Mouse (Mus musculus): ENCODE measurements around the gene Golph3. TPM values are rescaled to one million over a fixed set of nuclear protein-coding genes. Genes with fewer than 3 reads are reported as not detected.

The Golph3 gene
- polyA plus RNA-seq, 2 experiments: 35.2 to 58.4 TPM

DNA sequence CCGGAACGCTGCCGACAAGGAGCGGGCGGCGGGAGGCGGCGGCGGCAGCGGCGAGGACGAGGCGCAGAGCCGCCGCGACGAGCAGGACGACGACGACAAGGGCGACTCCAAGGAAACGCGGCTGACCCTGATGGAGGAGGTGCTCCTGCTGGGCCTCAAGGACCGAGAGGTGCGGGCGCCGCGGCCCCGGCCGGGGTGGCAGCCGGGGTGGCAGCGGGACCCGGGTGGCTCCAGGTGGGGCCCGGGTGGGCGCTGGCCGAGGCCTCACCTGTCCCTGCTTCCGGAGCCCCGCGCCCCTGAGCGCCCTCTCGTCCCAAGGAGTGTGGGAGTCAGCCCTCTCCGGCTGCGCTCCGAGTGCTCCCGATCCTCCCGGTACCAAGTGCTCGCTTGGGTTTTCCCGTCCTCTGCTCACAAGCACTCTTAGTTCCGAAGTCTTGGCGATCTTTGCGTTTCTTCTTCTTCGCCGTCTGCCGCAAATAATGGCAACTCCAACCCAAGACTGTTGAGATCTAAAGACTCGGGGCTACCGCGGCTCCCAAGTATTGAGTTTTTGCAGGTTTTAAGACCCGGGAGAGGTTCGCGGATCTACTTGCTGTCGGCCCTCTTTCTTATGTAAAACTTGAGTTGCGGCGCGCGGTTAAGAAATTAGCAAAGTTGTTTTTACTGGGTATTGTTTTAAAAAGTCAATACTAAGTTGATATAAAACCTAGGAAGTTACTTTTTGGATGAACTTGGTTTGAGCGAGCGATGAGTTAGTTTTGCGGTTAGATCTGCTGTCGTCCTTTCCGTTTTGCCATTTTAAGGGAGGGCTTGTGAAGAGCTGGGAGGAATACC is 755 bp downstream of the Golph3 start, which contains the start of gene 1810049J17Rik:
1810049J17Rik (minus strand) TSS at position 112 of the 834 bp plus-strand sequence.
- Histone ChIP-seq H3K9ac (replicated peaks) (peak within 1 kb of the TSS; percentile 82), H3K27me3 (ENCODE audit: control insufficient read depth, insufficient read depth, low read length) (no peaks in the 10 kb centered on the region), H3K9me3 (ENCODE audit: control insufficient read depth, low read length) (no peaks in the 10 kb centered on the region), H3K36me3 (replicated peaks; ENCODE audit: control insufficient read depth, insufficient read depth, low read depth) (no peaks in the 10 kb centered on the region), H3K4me1 (replicated peaks; ENCODE audit: control insufficient read depth in 2 of 2, insufficient read depth in 2 of 2, low read length in 1 of 2) (peaks cover 10 to 20% of the 10 kb centered on the region in 2 experiments), H3K4me2 (ENCODE audit: low read depth) (peak within 1 kb of the TSS; percentile 75), H3K4me3 (ENCODE audit: insufficient read depth in 1 of 2, low read depth in 2 of 2, low read length in 2 of 2) (peak within 1 kb of the TSS; percentile 76 to 99), H3K27ac (peak within 1 kb of the TSS; percentile 73)
- DNase-seq (ENCODE audit: low read depth in 3 of 3, low spot score in 3 of 3) (no peak), ATAC-seq (ENCODE audit: insufficient read depth) (peak; percentile 49)
- TF ChIP-seq EP300 (IDR thresholded peaks at IDR 0.05; ENCODE audit: low read depth): no peak
- under 1% methylated on average over 58 of the region's 70 CpGs for WGBS (ENCODE audit: insufficient replicate concordance)

DNA sequence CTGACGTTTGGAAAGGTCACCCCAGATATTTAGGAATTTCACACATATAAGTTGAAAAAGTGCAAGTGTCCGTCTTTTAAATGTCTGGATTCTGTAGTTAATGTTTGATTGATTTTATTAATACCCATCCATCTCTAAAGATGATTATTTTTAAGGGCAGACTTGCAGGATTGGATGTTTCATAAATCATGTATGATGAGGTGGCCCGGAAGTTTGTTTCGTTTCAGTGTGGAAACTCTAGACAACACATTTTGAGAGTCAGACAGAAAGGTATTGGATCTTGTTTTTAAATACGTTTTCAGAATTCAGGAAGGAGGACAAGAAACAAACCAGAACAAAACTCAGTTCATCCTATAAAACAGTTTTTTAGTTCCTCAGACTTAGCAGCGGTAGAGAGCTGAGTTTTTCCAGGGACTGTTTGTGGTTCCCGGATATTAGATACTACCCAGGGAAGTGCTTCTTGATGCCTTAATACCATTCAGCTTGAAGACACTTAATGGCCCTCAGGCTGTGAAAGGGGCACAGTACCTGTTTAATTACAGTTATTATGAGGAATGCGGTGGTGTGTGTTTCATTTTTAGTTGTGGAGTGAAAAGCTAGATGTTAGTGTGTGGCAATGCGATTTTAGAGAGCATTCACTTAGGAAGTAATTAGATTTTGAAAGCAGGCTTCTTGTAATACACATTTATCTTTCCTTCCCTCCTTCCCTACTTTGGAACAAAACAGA is 1.6 kb downstream of the Golph3 start:
- Histone ChIP-seq H3K36me3 (replicated peaks; ENCODE audit: control insufficient read depth, insufficient read depth, low read depth) (no peaks in the 10 kb centered on the region), H3K9ac (replicated peaks) (peak overlapping the region; percentile 82), H3K27me3 (ENCODE audit: control insufficient read depth, insufficient read depth, low read length) (no peaks in the 10 kb centered on the region), H3K9me3 (ENCODE audit: control insufficient read depth, low read length) (no peaks in the 10 kb centered on the region), H3K27ac (peak overlapping the region; percentile 73), H3K4me1 (replicated peaks; ENCODE audit: control insufficient read depth in 2 of 2, insufficient read depth in 2 of 2, low read length in 1 of 2) (peaks cover 8 to 18% of the 10 kb centered on the region in 2 experiments), H3K4me3 (ENCODE audit: insufficient read depth in 1 of 2, low read depth in 2 of 2, low read length in 2 of 2) (peak overlapping the region; percentile 76 to 99), H3K4me2 (ENCODE audit: low read depth) (peak overlapping the region; percentile 72)
- ATAC-seq (ENCODE audit: insufficient read depth) (no peak), DNase-seq (ENCODE audit: low read depth in 3 of 3, low spot score in 3 of 3) (no peak)
- TF ChIP-seq CTCF (IDR thresholded peaks at IDR 0.05; ENCODE audit: low read depth) (no peak), EP300 (IDR thresholded peaks at IDR 0.05; ENCODE audit: low read depth) (no peak)
- 15% methylated on average over 9 of the region's 9 CpGs for WGBS (ENCODE audit: insufficient replicate concordance)

DNA sequence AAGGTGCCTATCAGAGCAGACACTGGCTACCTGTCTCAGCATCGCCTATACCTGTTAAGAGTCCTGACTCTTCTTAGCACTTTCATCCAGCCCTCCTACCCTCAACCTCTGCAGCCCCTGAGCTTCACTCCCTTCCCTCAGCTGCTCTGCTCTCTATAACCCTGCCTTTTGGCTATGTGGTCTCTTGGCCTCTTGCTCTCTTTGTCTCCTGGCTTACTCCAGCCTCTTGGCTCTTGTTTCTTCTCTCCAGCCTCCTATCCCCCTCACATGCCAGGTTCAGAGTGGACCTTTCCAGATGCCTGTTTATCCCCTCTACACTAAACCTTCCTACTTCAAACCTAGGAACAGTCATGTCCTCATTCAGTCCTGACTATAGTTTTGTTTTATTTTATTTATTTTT is 3.1 kb downstream of the Golph3 start:
- H3K4me1 ChIP-seq (replicated peaks; ENCODE audit: control insufficient read depth in 2 of 2, insufficient read depth in 2 of 2, low read length in 1 of 2): peaks cover 8 to 18% of the 10 kb centered on the region in 2 experiments
- 70% methylated on average over 1 of the region's 1 CpGs for WGBS (ENCODE audit: insufficient replicate concordance)
- no peaks in the 10 kb centered on the region for H3K36me3 ChIP-seq (replicated peaks; ENCODE audit: control insufficient read depth, insufficient read depth, low read depth)
- peak overlapping the region; percentile 32; the same call in 1 of the 2 replicates for H3K9ac ChIP-seq (replicated peaks)
- H3K27ac ChIP-seq: no peak overlapping the region
- H3K4me3 ChIP-seq (ENCODE audit: insufficient read depth in 1 of 2, low read depth in 2 of 2, low read length in 2 of 2): peak overlapping the region; percentile 3 to 76; a peak in 2 of 4 replicates
- TF ChIP-seq CTCF (IDR thresholded peaks at IDR 0.05; ENCODE audit: low read depth) (no peak), EP300 (IDR thresholded peaks at IDR 0.05; ENCODE audit: low read depth) (no peak)
- no peaks in the 10 kb centered on the region for H3K27me3 ChIP-seq (ENCODE audit: control insufficient read depth, insufficient read depth, low read length)
- no peak for DNase-seq (ENCODE audit: low read depth in 3 of 3, low spot score in 3 of 3)
- ATAC-seq (ENCODE audit: insufficient read depth): no peak
- H3K4me2 ChIP-seq (ENCODE audit: low read depth): peak overlapping the region; percentile 72
- no peaks in the 10 kb centered on the region for H3K9me3 ChIP-seq (ENCODE audit: control insufficient read depth, low read length)

DNA sequence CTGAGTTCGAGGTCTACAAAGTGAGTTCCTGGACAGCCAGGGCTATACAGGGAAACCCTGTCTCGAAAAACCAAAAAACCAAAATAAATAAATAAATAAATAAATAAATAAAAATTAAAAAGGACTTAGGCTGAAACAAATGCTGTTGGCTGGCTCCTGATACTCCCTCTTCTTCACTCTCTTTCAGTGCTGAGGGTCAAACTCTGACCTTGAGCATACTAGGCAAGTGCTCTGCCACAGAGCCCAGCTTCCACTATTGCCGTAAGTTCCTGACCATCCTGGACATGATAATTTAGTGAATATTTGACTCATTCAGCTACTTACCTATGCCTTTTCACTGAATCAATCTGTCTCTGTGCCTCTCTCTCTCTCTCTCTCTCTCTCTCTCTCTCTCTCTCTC is 9.1 kb downstream of the Golph3 start:
- Histone ChIP-seq H3K4me2 (ENCODE audit: low read depth) (no peak overlapping the region), H3K9ac (replicated peaks) (no peak overlapping the region), H3K36me3 (replicated peaks; ENCODE audit: control insufficient read depth, insufficient read depth, low read depth) (no peaks in the 10 kb centered on the region), H3K9me3 (ENCODE audit: control insufficient read depth, low read length) (no peaks in the 10 kb centered on the region), H3K4me3 (ENCODE audit: insufficient read depth in 1 of 2, low read depth in 2 of 2, low read length in 2 of 2) (no peak overlapping the region), H3K27me3 (ENCODE audit: control insufficient read depth, insufficient read depth, low read length) (no peaks in the 10 kb centered on the region), H3K4me1 (replicated peaks; ENCODE audit: control insufficient read depth in 2 of 2, insufficient read depth in 2 of 2, low read length in 1 of 2) (peaks cover 0 to 31% of the 10 kb centered on the region in 2 experiments; a peak in 3 of 4 replicates), H3K27ac (no peak overlapping the region)
- no peak for TF ChIP-seq EP300 (IDR thresholded peaks at IDR 0.05; ENCODE audit: low read depth)
- no peak for TF ChIP-seq CTCF (IDR thresholded peaks at IDR 0.05; ENCODE audit: low read depth)
- WGBS (ENCODE audit: insufficient replicate concordance): 72% methylated on average over 3 of the region's 3 CpGs
- DNase-seq (ENCODE audit: low read depth in 3 of 3, low spot score in 3 of 3) (no peak), ATAC-seq (ENCODE audit: insufficient read depth) (no peak)

DNA sequence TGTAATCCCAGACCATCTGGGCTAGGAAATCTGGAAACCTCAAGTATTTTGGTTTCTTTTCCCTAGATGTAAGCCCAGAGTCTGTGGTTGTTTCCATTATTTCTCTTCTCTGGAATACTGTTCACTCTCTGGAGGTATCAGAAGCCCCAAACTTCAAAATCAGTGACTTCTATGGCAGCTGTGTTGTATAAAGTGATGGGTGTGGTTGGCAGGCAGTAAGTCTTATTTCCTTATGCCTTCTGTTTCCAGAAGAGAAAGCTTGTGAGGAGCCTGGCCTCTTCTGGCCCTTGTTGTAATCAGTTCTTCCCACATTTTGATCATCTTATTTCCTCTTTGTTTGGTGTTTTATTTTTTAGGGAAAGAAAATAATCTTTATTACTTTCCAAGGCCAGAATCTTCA is 9.6 kb downstream of the Golph3 start:
- Histone ChIP-seq H3K9ac (replicated peaks) (no peak overlapping the region), H3K27me3 (ENCODE audit: control insufficient read depth, insufficient read depth, low read length) (no peaks in the 10 kb centered on the region), H3K9me3 (ENCODE audit: control insufficient read depth, low read length) (no peaks in the 10 kb centered on the region), H3K4me3 (ENCODE audit: insufficient read depth in 1 of 2, low read depth in 2 of 2, low read length in 2 of 2) (no peak overlapping the region), H3K27ac (no peak overlapping the region), H3K4me1 (replicated peaks; ENCODE audit: control insufficient read depth in 2 of 2, insufficient read depth in 2 of 2, low read length in 1 of 2) (peaks cover 0 to 30% of the 10 kb centered on the region in 2 experiments; a peak in 3 of 4 replicates), H3K4me2 (ENCODE audit: low read depth) (no peak overlapping the region), H3K36me3 (replicated peaks; ENCODE audit: control insufficient read depth, insufficient read depth, low read depth) (no peaks in the 10 kb centered on the region)
- no peak for TF ChIP-seq CTCF (IDR thresholded peaks at IDR 0.05; ENCODE audit: low read depth)
- ATAC-seq (ENCODE audit: insufficient read depth): no peak
- DNase-seq (ENCODE audit: low read depth in 3 of 3, low spot score in 3 of 3): no peak

Data from liver, embryonic 14.5 days (tissue).